Mouse (Mus musculus): Measurements from ENCODE around the gene Mtus2. TPM values are rescaled to one million over a fixed set of nuclear protein-coding genes. Genes with fewer than 3 reads are reported as not detected.
"Not testable (repeated sequence)": the region's sequence is repeated elsewhere in the genome, so short reads cannot be mapped to it uniquely, and the experiment has no call there.

Mtus2 gene
- polyA plus RNA-seq, 1 experiment: 22.5 TPM

DNA sequence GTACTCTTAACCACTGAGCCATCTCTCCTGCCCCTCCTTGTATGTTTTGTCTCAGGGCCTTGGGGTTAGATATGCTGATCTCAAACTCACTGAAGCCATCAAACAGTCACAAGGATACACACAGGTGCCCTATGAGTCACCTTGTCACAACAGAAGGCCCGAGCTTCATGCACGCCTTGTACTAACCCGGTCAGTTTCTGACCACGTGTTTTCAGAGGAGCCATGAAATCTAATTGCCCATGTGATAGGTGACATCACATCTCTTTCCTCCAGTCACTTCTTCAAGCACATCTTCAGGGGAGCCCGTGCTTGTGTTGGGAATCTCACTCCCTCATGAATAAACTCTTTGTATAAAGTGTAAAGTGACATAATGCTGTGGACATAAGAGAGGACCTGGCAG lies 32.5 kb upstream of the Mtus2 start:
- Histone ChIP-seq H3K4me1 (ENCODE audit: control insufficient read depth, insufficient read depth, low read length) (no peaks in the 10 kb centered on the region), H3K4me3 (ENCODE audit: insufficient read depth, low read length) (no peak overlapping the region), H3K27ac (ENCODE audit: insufficient read depth, low read length) (no peak overlapping the region)
- no peak for TF ChIP-seq CTCF (IDR thresholded peaks at IDR 0.05; ENCODE audit: extremely low read depth, insufficient read depth, low read length)
- no peak for TF ChIP-seq POLR2A (IDR thresholded peaks at IDR 0.05; ENCODE audit: extremely low read depth, insufficient read depth, low read length)

DNA sequence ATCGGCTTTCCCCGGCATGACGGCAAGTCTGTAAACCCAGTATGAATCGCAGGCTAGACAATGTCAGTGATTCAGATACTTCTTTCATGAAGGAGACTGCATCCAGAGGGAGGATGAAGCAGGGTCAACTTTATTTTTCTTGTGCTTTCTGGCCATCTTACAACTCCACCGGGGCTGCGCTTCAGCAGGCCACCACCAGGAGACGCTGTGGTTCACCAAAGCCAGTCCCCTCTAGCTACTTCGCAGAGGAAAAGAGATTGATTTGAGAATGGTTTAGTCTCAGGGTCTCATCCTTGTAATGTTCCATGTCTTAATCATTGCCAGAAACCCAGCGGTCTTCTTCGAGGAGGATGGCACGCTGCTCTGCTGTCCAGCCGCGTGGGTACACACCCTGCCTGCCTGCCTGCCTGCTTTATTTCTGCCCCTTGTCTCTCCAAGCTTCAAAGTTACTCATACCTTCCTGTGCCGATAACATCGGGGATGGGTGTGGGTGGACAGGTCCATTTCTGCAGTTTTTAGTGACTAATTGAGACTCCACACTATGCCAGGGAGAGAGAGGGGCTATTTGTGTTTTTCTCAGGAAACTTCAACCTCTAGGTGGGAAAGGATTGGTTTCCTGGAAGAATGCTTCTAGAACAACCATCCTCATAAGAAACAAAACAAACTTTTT lies 31.1 kb upstream of the Mtus2 start:
- Histone ChIP-seq H3K4me3 (ENCODE audit: insufficient read depth, low read length) (no peak overlapping the region), H3K27ac (ENCODE audit: insufficient read depth, low read length) (no peak overlapping the region), H3K4me1 (ENCODE audit: control insufficient read depth, insufficient read depth, low read length) (no peaks in the 10 kb centered on the region)
- TF ChIP-seq CTCF (IDR thresholded peaks at IDR 0.05; ENCODE audit: extremely low read depth, insufficient read depth, low read length) (peak; percentile 37; the same call in 1 of the 2 replicates), POLR2A (IDR thresholded peaks at IDR 0.05; ENCODE audit: extremely low read depth, insufficient read depth, low read length) (no peak)

DNA sequence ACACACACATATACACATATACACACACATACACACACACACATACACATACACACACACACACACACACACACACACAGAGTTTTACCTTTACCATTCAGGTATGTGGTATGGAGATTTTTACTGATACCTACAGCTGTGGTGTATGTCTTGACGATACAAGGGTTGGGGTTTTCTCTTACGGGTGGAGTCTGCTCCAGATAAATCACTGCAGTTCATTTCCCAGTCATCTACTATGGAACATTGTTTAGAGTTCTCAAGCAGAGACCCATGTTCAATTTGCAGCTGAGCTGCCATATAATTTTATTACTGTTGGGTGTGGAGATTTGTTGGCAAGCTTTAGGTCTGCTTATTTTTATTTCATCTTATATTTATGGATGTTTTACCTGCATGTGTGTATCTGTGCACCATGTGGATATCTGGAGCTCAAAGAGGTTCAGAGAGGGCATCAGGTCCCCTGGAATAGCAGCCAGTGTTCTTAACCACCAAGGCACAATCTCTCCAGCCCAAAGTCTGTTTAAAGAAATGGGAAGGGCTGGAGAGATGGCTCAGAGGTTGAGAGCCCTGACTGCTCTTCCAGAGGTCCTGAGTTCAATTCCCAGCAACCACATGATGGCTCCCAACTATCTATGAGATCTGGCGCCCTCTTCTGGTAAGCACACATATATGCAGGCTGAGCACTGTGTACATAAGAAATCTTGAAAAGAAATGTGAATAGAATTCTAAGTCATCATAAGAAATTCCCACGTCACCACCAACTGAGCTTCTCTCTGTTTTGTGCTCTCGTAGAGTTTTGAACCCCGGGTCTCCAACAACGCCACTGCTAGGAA lies 28.2 kb upstream of the Mtus2 start:
- Histone ChIP-seq H3K4me1 (ENCODE audit: control insufficient read depth, insufficient read depth, low read length) (no peaks in the 10 kb centered on the region), H3K27ac (ENCODE audit: insufficient read depth, low read length) (no peak overlapping the region), H3K4me3 (ENCODE audit: insufficient read depth, low read length) (no peak overlapping the region)
- no peak for TF ChIP-seq POLR2A (IDR thresholded peaks at IDR 0.05; ENCODE audit: extremely low read depth, insufficient read depth, low read length)
- TF ChIP-seq CTCF (IDR thresholded peaks at IDR 0.05; ENCODE audit: extremely low read depth, insufficient read depth, low read length): peak; percentile 9; the same call in 1 of the 2 replicates

DNA sequence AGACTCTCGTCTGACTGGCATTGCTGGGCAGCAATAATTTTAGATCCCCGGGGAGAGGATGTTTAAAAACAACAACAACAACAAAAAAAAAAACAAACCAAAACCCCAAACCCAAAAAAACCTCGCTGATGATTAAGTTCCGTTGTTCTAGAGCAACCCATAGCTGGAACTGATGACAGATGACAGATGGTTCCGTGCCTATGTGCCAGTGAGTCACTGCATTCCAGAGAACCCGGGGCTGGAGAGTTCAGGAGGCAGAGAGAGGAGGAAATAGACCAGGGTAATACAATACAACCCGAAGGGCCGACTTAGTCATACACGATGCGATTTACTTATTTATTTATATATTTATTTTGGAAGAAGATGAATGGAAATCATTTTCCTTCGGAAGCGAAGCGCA lies 22.0 kb upstream of the Mtus2 start:
- Histone ChIP-seq H3K27ac (ENCODE audit: insufficient read depth, low read length) (no peak overlapping the region), H3K4me1 (ENCODE audit: control insufficient read depth, insufficient read depth, low read length) (no peaks in the 10 kb centered on the region), H3K4me3 (ENCODE audit: insufficient read depth, low read length) (no peak overlapping the region)
- TF ChIP-seq CTCF (IDR thresholded peaks at IDR 0.05; ENCODE audit: extremely low read depth, insufficient read depth, low read length) (no peak), POLR2A (IDR thresholded peaks at IDR 0.05; ENCODE audit: extremely low read depth, insufficient read depth, low read length) (no peak)

DNA sequence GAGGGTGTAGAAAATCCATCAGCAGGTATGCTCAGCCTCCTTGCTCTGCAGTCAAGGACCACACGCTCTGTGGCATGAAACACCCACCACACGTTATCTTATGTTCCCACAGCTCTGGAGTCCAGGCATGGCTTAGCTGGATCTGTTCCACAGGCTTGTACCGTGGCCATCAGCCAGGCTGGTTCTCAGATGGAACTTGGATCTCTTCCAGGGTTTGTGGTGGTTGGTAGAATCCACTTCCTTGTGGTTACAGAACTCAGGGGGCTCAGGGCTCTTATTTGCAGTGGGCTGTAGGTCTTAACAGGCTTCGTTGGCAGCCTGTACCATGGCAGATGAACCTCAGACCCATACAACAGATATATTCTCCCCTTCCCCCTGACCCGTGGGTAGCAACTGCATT lies 17.9 kb upstream of the Mtus2 start:
- no peak for TF ChIP-seq POLR2A (IDR thresholded peaks at IDR 0.05; ENCODE audit: extremely low read depth, insufficient read depth, low read length)
- TF ChIP-seq CTCF (IDR thresholded peaks at IDR 0.05; ENCODE audit: extremely low read depth, insufficient read depth, low read length): no peak
- Histone ChIP-seq H3K4me1 (ENCODE audit: control insufficient read depth, insufficient read depth, low read length) (no peaks in the 10 kb centered on the region), H3K27ac (ENCODE audit: insufficient read depth, low read length) (no peak overlapping the region), H3K4me3 (ENCODE audit: insufficient read depth, low read length) (no peak overlapping the region)

DNA sequence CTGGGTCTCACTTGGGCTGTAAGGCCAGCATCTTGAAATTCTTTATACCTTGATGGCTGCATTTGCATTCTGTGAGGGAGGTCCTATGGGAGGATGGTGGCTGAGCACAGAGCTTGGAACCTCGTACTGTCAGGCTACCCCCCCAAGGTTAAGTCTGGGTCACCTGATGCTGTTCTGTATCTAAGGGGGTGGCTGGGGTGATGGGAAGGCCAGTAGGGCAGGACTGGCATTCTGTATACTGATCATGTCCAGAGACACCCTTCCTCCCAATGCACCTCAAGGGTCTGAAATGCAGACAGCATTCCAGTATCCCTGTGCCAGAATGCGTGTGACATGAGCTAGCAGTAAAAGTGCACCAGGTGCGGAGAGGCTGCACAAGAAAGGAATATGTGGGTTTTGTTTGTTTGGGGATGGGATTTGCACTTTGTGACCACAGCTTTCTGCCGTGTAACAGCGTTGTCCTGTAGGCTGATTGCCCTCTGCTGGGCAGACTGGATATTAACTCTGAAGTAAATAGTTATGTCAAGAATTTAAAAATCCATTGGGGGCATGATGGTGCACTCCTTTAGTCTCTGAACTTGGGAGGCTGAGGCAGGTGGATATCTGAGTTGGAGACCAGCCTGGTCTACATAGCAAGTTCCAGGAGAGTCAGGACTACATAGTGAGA lies 12.0 kb upstream of the Mtus2 start:
- TF ChIP-seq CTCF (IDR thresholded peaks at IDR 0.05; ENCODE audit: extremely low read depth, insufficient read depth, low read length) (peak; percentile 77), POLR2A (IDR thresholded peaks at IDR 0.05; ENCODE audit: extremely low read depth, insufficient read depth, low read length) (no peak)
- Histone ChIP-seq H3K4me3 (ENCODE audit: insufficient read depth, low read length) (no peak overlapping the region), H3K27ac (ENCODE audit: insufficient read depth, low read length) (no peak overlapping the region), H3K4me1 (ENCODE audit: control insufficient read depth, insufficient read depth, low read length) (no peaks in the 10 kb centered on the region)

DNA sequence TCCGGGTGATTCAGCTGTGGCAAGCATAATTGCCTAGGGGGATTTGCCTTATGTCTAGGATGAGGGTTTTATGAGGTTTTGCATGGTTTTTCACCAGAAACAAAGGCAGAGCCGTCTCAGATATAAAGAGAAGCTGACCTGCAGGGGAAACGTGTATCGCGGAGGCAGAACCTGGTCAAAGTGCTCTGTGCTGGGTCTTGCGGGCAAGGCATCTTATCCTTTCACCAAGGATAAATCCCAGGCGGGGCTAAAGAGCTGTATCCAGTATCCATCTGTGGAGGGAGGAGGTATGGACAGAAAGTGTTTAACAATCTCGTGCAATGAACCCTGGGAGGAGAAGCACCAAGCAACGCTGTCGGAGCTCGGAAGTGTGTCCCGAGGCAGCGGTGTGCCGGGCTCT lies 7.2 kb upstream of the Mtus2 start:
- TF ChIP-seq CTCF (IDR thresholded peaks at IDR 0.05; ENCODE audit: extremely low read depth, insufficient read depth, low read length): no peak
- no peak for TF ChIP-seq POLR2A (IDR thresholded peaks at IDR 0.05; ENCODE audit: extremely low read depth, insufficient read depth, low read length)
- no peaks in the 10 kb centered on the region for H3K4me1 ChIP-seq (ENCODE audit: control insufficient read depth, insufficient read depth, low read length)
- no peak overlapping the region for H3K4me3 ChIP-seq (ENCODE audit: insufficient read depth, low read length)
- no peak overlapping the region for H3K27ac ChIP-seq (ENCODE audit: insufficient read depth, low read length)

DNA sequence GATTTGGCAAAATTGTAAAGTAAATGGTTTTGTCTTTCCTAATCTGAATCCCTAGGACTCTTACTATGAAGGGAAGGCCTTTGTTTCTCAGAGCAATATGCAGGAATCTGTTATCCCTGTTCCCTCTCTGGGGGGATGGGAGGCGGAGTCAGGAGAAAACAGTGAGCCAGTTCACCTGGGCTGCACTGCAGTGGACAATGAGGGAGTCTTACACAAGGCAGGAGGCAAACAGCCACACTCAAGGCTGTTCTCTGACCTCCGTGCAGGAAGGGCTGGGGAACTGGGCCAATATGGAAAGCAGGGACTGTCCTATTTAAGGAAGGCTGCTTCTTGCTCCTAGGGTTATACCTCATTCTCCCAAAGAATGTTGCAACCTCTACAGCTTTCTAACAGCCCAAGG lies 5.4 kb upstream of the Mtus2 start:
- Histone ChIP-seq H3K4me3 (ENCODE audit: insufficient read depth, low read length) (no peak overlapping the region), H3K27ac (ENCODE audit: insufficient read depth, low read length) (no peak overlapping the region), H3K4me1 (ENCODE audit: control insufficient read depth, insufficient read depth, low read length) (0 out of 2 replicates have a peak, but pooled peaks cover 2% of the 10 kb centered on the region)
- TF ChIP-seq POLR2A (IDR thresholded peaks at IDR 0.05; ENCODE audit: extremely low read depth, insufficient read depth, low read length) (no peak), CTCF (IDR thresholded peaks at IDR 0.05; ENCODE audit: extremely low read depth, insufficient read depth, low read length) (no peak)

DNA sequence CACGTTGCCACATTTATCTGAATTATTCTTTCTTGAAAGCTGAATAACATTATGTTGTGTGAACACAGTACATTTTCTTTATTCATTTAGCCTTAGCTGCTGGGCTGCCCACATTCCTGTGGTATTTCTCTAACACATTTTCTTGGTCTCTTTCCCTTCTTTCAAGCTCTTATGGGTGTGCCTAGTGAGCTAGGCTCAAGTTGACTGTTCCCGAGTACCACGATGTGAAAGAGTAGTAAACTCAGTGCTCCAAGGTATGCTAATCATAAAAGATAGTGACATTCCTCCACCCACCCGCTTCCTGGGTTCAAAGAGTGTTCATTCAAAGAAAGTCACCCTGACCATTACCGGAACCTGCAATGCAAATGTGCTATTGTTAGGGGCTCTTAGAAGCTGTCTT lies 3.9 kb upstream of the Mtus2 start:
- not testable (repeated sequence) for H3K4me3 ChIP-seq (ENCODE audit: insufficient read depth, low read length); H3K4me1 ChIP-seq (ENCODE audit: control insufficient read depth, insufficient read depth, low read length); H3K27ac ChIP-seq (ENCODE audit: insufficient read depth, low read length)

Data from cortical plate, adult 2 months (tissue).